Mouse (Mus musculus) ES-E14 (cell line): ENCODE results near the gene Jmjd4. TPM values are rescaled to one million over a fixed set of nuclear protein-coding genes. Genes with fewer than 3 reads are reported as not detected.

ENCODE experiments used
- DNase-seq: peaks from one replicate; pipeline ENCODE4 v3.0.0-alpha.2; 2013; ENCODE audit warnings: low read depth, low spot score
- H3K27ac ChIP-seq: 2 replicates; pipeline ENCODE4 v1.5.1; 2012; ENCODE audit warnings: low read depth, mild to moderate bottlenecking, low read length, moderate library complexity, mixed read lengths; ENCODE audit not compliant: poor library complexity, insufficient read depth, severe bottlenecking
- H3K36me3 ChIP-seq: 2 replicates; pipeline ENCODE4 v1.6.1; 2012; ENCODE audit warnings: mild to moderate bottlenecking, low read length, moderate library complexity, mixed read lengths; ENCODE audit not compliant: control insufficient read depth, poor library complexity, insufficient read depth, severe bottlenecking
- H3K4me1 ChIP-seq, 2 experiments: fragments of 150-350 bp in 1 of 2; sonication (generic) in 1 of 2; 2 replicates each; pipeline ENCODE4 v1.6.1; 2012; ENCODE audit warnings: low read length in 2 of 2, mild to moderate bottlenecking in 1 of 2, mixed read lengths in 1 of 2; ENCODE audit not compliant: control insufficient read depth in 2 of 2, insufficient read depth in 2 of 2, poor library complexity in 1 of 2
- H3K4me3 ChIP-seq, 2 experiments: fragments of 150-350 bp in 1 of 2; sonication (generic) in 1 of 2; 2 replicates each; pipeline ENCODE4 v1.5.1; 2012; ENCODE audit warnings: low read length in 2 of 2, low read depth in 1 of 2, mild to moderate bottlenecking in 1 of 2, mixed read lengths in 1 of 2; ENCODE audit not compliant: insufficient read depth in 1 of 2, poor library complexity in 1 of 2, severe bottlenecking in 1 of 2
- H3K9ac ChIP-seq: 2 replicates; pipeline ENCODE4 v1.6.1; 2012; ENCODE audit warnings: low read depth, mild to moderate bottlenecking, low read length, mixed read lengths; ENCODE audit not compliant: poor library complexity, insufficient read depth, severe bottlenecking
- H3K9me3 ChIP-seq: fragments of 150-350 bp; sonication (generic); 2 replicates; pipeline ENCODE4 v1.6.1; 2012; ENCODE audit warnings: low read depth, mild to moderate bottlenecking, low read length; ENCODE audit not compliant: control insufficient read depth, insufficient read depth
- CHD2 ChIP-seq: IDR thresholded peaks from 2 replicates; pipeline ENCODE4 v1.6.1; 2014; ENCODE audit warnings: mild to moderate bottlenecking, low read depth, low read length, inconsistent platforms
- HCFC1 ChIP-seq: IDR thresholded peaks from 2 replicates; pipeline ENCODE4 v1.6.1; 2012; ENCODE audit warnings: low read length, inconsistent platforms, borderline replicate concordance; ENCODE audit not compliant: insufficient read depth
- MAFK ChIP-seq: IDR thresholded peaks from 2 replicates; pipeline ENCODE4 v1.6.1; 2014; ENCODE audit warnings: mild to moderate bottlenecking, low read depth, low read length, inconsistent platforms; ENCODE audit not compliant: insufficient read depth
- ZC3H11A ChIP-seq: IDR thresholded peaks from 2 replicates; pipeline ENCODE4 v1.6.1; 2012; ENCODE audit warnings: low read depth, mild to moderate bottlenecking, inconsistent platforms, low read length, borderline replicate concordance
- ZNF384 ChIP-seq: IDR thresholded peaks from 2 replicates; pipeline ENCODE4 v1.6.1; 2012; ENCODE audit warnings: low read depth, low read length, inconsistent platforms
- in situ Hi-C, 2 experiments: fragments of 600-800 bp; cut with MboI; formaldehyde crosslinking; loops; one replicate each; pipeline ENCODE4 v1.15.1; 2025; ENCODE audit warnings: low sequenced_read_pairs in 2 of 2, inconsistent platforms in 1 of 2; ENCODE audit not compliant: unreplicated experiment in 2 of 2
- total RNA-seq: library from RNA; depleted of rRNA; stranded (reverse); fragments of 300-350 nt; gene quantifications from 2 replicates; pipeline ENCODE4 v1.2.3, GENCODE M21; 2012; rRNA removed

Jmjd4 gene
- total RNA-seq, result 14.1 and 14.7 TPM in 2 replicates

DNA sequence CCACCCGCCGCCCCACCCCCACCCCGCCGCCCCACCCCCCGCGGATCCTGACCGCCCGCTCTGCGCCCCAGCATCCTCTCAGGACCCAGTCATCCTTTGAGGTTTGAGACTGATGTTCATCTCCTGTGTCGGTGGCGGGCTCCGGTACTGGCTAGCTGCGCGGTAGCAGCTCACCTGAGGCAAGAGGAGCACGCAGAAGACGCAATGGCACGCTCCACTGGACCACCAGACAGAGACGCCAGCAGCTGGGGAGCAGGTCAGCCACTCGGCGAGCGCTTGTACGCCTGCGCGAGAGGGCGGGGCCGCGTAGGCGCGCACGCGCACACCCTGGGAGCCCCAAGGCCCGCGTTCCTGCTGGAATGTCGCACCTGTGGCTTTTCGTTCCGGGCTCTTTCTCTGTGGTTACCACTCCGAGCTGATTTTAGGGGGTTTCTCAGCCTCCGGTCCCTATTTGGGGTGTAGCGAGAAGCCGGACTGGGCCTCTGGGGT lies at the start of gene Jmjd4:
Gene Jmjd4, plus strand, starts transcription at position 305 of the 489 bp plus-strand sequence.
- in situ Hi-C loops, result no loop called here
- H3K4me1 ChIP-seq, result peaks cover 3 to 9% of the 10 kb centered on the region in 2 experiments; a peak in 3 of 4 replicates
- H3K36me3 ChIP-seq, result peaks cover 22% of the 10 kb centered on the region
- peak within 1 kb of the TSS; percentile 84 to 97 for H3K4me3 ChIP-seq
- H3K9me3 ChIP-seq, result no peaks in the 10 kb centered on the region
- H3K27ac ChIP-seq, result peak within 1 kb of the TSS; percentile 70
- peak; percentile 83 for DNase-seq
- TF ChIP-seq HCFC1, result peak; percentile 53; the same call in 1 of the 2 replicates
- no peak for TF ChIP-seq ZNF384
- peak within 1 kb of the TSS; percentile 94 for H3K9ac ChIP-seq

DNA sequence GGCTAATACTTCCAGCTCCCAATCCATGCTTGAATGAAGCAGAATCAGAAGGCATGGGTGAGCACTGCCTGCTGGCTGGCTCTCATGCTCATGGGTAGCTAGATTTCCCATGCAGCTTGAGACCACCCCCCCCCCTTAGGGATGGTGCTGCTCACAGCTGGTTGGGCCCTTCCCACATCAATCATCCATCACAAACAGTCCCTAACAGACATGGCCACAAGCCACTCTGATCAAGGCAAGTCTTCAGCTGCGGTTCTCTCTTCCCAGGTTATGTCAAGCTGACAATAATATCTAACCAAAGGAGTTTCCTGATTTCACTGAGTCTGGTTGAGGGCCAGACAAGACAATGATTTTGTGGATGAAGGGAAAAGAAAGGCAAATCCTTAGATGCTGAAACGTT lies 49.0 kb upstream of the Jmjd4 start:
- TF ChIP-seq ZNF384, result no peak
- TF ChIP-seq CHD2, result no peak
- TF ChIP-seq ZC3H11A, result no peak
- TF ChIP-seq HCFC1, result no peak
- TF ChIP-seq MAFK, result no peak
- no peak for DNase-seq
- peaks cover 0 to 8% of the 10 kb centered on the region in 2 experiments; a peak in 2 of 4 replicates for H3K4me1 ChIP-seq
- in situ Hi-C loops, result no loop called here
- H3K36me3 ChIP-seq, result no peaks in the 10 kb centered on the region; the same call in 1 of the 2 replicates
- no peaks in the 10 kb centered on the region for H3K9me3 ChIP-seq
- H3K4me3 ChIP-seq, result no peak overlapping the region
- no peak overlapping the region for H3K27ac ChIP-seq
- no peak overlapping the region for H3K9ac ChIP-seq

DNA sequence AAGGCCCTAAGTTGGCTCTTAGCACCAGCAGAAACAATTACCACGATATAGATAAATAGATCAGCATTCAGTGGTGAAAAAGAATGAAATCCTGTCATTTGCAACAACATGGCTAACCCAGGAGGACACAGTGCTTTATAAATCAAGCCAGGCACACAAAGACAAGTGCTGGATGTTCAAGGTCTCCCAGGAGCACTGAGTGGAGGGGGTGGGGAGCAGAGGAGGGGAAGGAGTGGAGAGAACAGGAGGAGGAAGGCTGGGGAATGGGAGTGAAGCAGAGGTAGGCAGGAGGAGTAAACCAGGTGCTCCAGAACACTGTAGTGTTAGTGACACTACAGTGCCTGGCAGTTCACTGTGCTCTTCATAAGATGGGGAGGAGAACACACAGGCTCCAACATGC lies 44.1 kb upstream of the Jmjd4 start:
- H3K36me3 ChIP-seq, result peaks cover 19% of the 10 kb centered on the region; the same call in 1 of the 2 replicates
- no peak for DNase-seq
- H3K4me1 ChIP-seq, result no peaks in the 10 kb centered on the region
- no peak overlapping the region for H3K9ac ChIP-seq
- TF ChIP-seq HCFC1, result no peak
- TF ChIP-seq ZNF384, result no peak
- TF ChIP-seq ZC3H11A, result no peak
- no peak for TF ChIP-seq MAFK
- TF ChIP-seq CHD2, result no peak
- in situ Hi-C loops, result no loop called here
- H3K4me3 ChIP-seq, result no peak overlapping the region
- no peaks in the 10 kb centered on the region for H3K9me3 ChIP-seq
- H3K27ac ChIP-seq, result no peak overlapping the region

DNA sequence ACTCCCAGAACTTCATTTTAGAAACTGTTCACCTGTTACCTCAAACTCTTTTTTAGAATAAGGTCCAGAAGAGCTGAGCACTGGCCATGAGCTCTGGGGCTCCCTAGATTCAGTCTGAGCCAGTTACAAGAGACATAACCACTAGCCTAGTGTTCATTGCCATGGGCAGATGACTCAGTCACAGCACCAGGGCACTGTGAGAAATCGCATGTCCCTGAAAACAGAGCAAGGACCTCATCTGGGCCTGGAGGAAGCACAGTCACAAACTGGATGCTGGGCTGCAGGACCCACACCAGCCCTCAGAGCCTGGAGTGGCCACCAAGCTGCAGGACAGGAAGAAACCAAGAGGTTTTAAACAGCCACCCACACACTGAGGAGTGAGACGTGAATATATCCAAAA lies 39.0 kb upstream of the Jmjd4 start:
- no peak overlapping the region for H3K27ac ChIP-seq
- H3K9me3 ChIP-seq, result no peaks in the 10 kb centered on the region
- no peak overlapping the region for H3K4me3 ChIP-seq
- peaks cover 21% of the 10 kb centered on the region; the same call in 1 of the 2 replicates for H3K36me3 ChIP-seq
- H3K4me1 ChIP-seq, result 0 out of 4 replicates have a peak, but pooled peaks cover 0 to 3% of the 10 kb centered on the region in 2 experiments
- DNase-seq, result no peak
- in situ Hi-C loops, result no loop called here
- no peak for TF ChIP-seq CHD2
- TF ChIP-seq HCFC1, result no peak
- no peak for TF ChIP-seq MAFK
- no peak for TF ChIP-seq ZNF384
- no peak for TF ChIP-seq ZC3H11A
- H3K9ac ChIP-seq, result no peak overlapping the region

DNA sequence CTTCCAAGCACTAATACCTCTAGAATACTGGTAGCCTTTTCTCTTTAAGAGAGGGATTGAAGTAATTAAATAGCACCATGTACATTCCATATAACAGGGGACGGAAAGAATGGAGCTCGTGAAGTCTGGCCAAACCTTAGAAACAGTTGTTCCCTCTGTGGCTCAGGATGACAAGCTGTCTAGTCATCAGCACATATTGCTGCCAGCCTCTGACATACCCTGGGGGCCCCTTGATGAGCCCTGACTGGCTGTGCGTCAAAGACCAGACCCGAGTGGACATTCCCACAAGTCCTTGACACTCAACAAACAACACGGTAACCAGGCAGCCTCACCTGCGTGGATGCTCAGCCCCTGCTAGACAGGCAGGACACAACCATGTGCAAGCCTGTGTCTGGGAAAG lies 37.8 kb upstream of the Jmjd4 start:
- in situ Hi-C loops, result no loop called here
- H3K9ac ChIP-seq, result no peak overlapping the region
- no peaks in the 10 kb centered on the region for H3K9me3 ChIP-seq
- H3K36me3 ChIP-seq, result peaks cover 17% of the 10 kb centered on the region; the same call in 1 of the 2 replicates
- no peak overlapping the region for H3K4me3 ChIP-seq
- TF ChIP-seq CHD2, result no peak
- no peak for TF ChIP-seq ZC3H11A
- no peak for TF ChIP-seq MAFK
- no peak for TF ChIP-seq ZNF384
- TF ChIP-seq HCFC1, result no peak
- no peak for DNase-seq
- no peak overlapping the region for H3K27ac ChIP-seq
- 0 out of 4 replicates have a peak, but pooled peaks cover 0 to 3% of the 10 kb centered on the region in 2 experiments for H3K4me1 ChIP-seq
